Mouse (Mus musculus) hindbrain, embryonic 12.5 days (tissue): ENCODE data around the gene Blcap. TPM values are rescaled to one million over a fixed set of nuclear protein-coding genes. Genes with fewer than 3 reads are reported as not detected.

Source experiments
- ATAC-seq: fragments of 200-750 bp; cut with Nextera tagmentation; 2 replicates; pipeline ENCODE4 v1.8.0; 2017; ENCODE audit warnings: moderate TSS enrichment; ENCODE audit not compliant: low FRiP score
- H3K27ac ChIP-seq: fragments of 300-500 bp; sonication (generic); 2 replicates; pipeline ENCODE4 v1.5.1; 2016; ENCODE audit warnings: mild to moderate bottlenecking
- H3K27me3 ChIP-seq: fragments of 300-500 bp; sonication (generic); 2 replicates; pipeline ENCODE4 v1.6.1; 2016; ENCODE audit warnings: mild to moderate bottlenecking
- H3K36me3 ChIP-seq: fragments of 300-500 bp; sonication (generic); 2 replicates; pipeline ENCODE4 v1.6.1; 2016; ENCODE audit warnings: mild to moderate bottlenecking
- H3K4me1 ChIP-seq: fragments of 300-500 bp; sonication (generic); 2 replicates; pipeline ENCODE4 v1.6.1; 2016
- H3K4me2 ChIP-seq: fragments of 300-500 bp; sonication (generic); replicated peaks from 2 replicates; pipeline ENCODE4 v1.6.1; 2016; ENCODE audit warnings: mild to moderate bottlenecking
- H3K4me3 ChIP-seq: fragments of 300-500 bp; sonication (generic); 2 replicates; pipeline ENCODE4 v1.5.1; 2016; ENCODE audit warnings: mild to moderate bottlenecking
- H3K9ac ChIP-seq: fragments of 300-500 bp; sonication (generic); 2 replicates; pipeline ENCODE4 v1.6.1; 2016; ENCODE audit warnings: mild to moderate bottlenecking, moderate library complexity
- H3K9me3 ChIP-seq: fragments of 300-500 bp; sonication (generic); replicated peaks from 2 replicates; pipeline ENCODE4 v1.6.1; 2016; ENCODE audit warnings: mild to moderate bottlenecking
- WGBS: fragments of 180-500 bp; shearing (Covaris S2); methylation state at CpG from one replicate; pipeline ENCODE4 v1.1.7; 2016; 5-methylcytosine and 5-hydroxymethylcytosine counted together
- polyA plus RNA-seq: library from polyadenylated mRNA; unstranded; fragments of >200 nt; fragmentation: Nextera tagmentation; extraction: Ambion mirVana; gene quantifications from 2 replicates; pipeline ENCODE4 v1.2.1, GENCODE M21; 2016

The Blcap gene
- polyA plus RNA-seq, 1 experiment from 2014 or later, result 140 TPM

GRCm38 (mm10) chr2:157558051-157558450, 13.0 kb downstream of the Blcap start:
- H3K27ac ChIP-seq, result no peak overlapping the region
- H3K9me3 ChIP-seq, result peaks cover 38% of the 10 kb centered on the region
- peaks cover 47% of the 10 kb centered on the region for H3K4me1 ChIP-seq
- H3K27me3 ChIP-seq, result no peaks in the 10 kb centered on the region
- 71% methylated on average over 9 of the region's 9 CpGs for WGBS
- no peak for ATAC-seq
- no peak overlapping the region for H3K4me2 ChIP-seq
- H3K36me3 ChIP-seq, result peaks cover 53% of the 10 kb centered on the region
- H3K9ac ChIP-seq, result no peak overlapping the region
- H3K4me3 ChIP-seq, result no peak overlapping the region

- Histone ChIP-seq H3K4me3 (no peak overlapping the region), H3K4me1 (peaks cover 37% of the 10 kb centered on the region), H3K4me2 (no peak overlapping the region), H3K9ac (no peak overlapping the region), H3K27ac (no peak overlapping the region), H3K36me3 (peaks cover 36% of the 10 kb centered on the region), H3K27me3 (no peaks in the 10 kb centered on the region), H3K9me3 (peaks cover 25% of the 10 kb centered on the region)
- ATAC-seq, result no peak
- 70% methylated on average over 5 of the region's 5 CpGs for WGBS
Measured at GRCm38 (mm10) chr2:157556074-157556698, 14.9 kb downstream of the Blcap start.

- H3K4me1 ChIP-seq, result peaks cover 30% of the 10 kb centered on the region
- WGBS, result 68% methylated on average over 10 of the region's 10 CpGs
- H3K4me2 ChIP-seq, result no peak overlapping the region
- no peaks in the 10 kb centered on the region for H3K27me3 ChIP-seq
- peaks cover 25% of the 10 kb centered on the region for H3K36me3 ChIP-seq
- H3K27ac ChIP-seq, result no peak overlapping the region
- H3K9me3 ChIP-seq, result no peaks in the 10 kb centered on the region
- H3K4me3 ChIP-seq, result no peak overlapping the region
- no peak overlapping the region for H3K9ac ChIP-seq
- ATAC-seq, result no peak
Measured at GRCm38 (mm10) chr2:157552158-157552886, 18.8 kb downstream of the Blcap start.

DNA sequence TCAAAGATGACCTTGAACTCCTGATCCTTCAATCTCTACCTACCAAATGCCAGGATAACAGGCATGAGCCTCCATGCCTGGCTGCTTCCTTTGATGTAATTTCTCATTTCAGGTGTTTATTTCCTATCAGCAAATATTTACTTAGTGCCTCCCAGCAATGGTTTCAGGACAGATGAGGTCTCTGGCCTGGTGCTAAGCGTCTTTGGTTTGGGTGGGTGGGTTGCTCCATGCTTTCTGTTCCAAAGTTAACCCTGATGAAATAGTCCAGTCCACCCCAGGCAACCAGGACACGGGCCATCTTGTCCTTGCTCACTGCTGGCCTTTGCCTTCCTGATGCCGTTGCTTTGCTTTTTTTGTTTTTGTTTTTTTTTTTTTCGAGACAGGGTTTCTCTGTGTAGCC, 20.8 kb downstream of the Blcap start:
- H3K9me3 ChIP-seq, result no peaks in the 10 kb centered on the region
- peaks cover 17% of the 10 kb centered on the region for H3K36me3 ChIP-seq
- no peak overlapping the region for H3K27ac ChIP-seq
- H3K27me3 ChIP-seq, result no peaks in the 10 kb centered on the region
- H3K9ac ChIP-seq, result no peak overlapping the region
- WGBS, result 85% methylated on average over 4 of the region's 4 CpGs
- no peak overlapping the region for H3K4me2 ChIP-seq
- ATAC-seq, result no peak
- H3K4me1 ChIP-seq, result peaks cover 37% of the 10 kb centered on the region
- H3K4me3 ChIP-seq, result no peak overlapping the region

DNA sequence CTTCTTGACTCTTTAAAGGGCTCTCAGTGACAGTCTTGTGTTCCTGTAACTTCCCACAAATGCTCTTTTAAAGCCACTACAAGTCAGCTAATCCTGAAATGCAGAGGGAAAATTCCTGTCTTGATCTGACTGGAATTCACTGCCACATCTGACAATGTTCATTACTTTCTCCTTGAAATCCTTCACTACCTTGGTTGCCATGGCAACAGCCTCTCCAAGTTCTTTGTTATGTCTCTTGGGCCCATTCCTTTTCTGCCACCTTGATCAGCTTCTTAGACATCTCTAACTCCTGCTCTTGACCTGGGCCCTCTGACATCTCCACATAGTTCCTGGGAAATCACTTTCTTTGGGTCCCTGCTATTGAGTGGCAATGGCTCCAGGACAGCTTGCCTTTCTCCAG, 24.4 kb downstream of the Blcap start:
- ATAC-seq, result no peak
- H3K9me3 ChIP-seq, result no peaks in the 10 kb centered on the region
- H3K4me3 ChIP-seq, result no peak overlapping the region
- H3K4me2 ChIP-seq, result no peak overlapping the region
- H3K27me3 ChIP-seq, result no peaks in the 10 kb centered on the region
- peak overlapping the region; percentile 60; the same call in 1 of the 2 replicates for H3K27ac ChIP-seq
- H3K36me3 ChIP-seq, result peaks cover 17% of the 10 kb centered on the region
- peaks cover 48% of the 10 kb centered on the region for H3K4me1 ChIP-seq
- no peak overlapping the region for H3K9ac ChIP-seq

GRCm38 (mm10) chr2:157544333-157544888, 26.7 kb downstream of the Blcap start:
- H3K4me3 ChIP-seq, result no peak overlapping the region
- H3K9ac ChIP-seq, result no peak overlapping the region
- H3K4me2 ChIP-seq, result no peak overlapping the region
- WGBS, result 55% methylated on average over 9 of the region's 9 CpGs
- H3K27me3 ChIP-seq, result no peaks in the 10 kb centered on the region
- peaks cover 17% of the 10 kb centered on the region for H3K36me3 ChIP-seq
- H3K4me1 ChIP-seq, result peaks cover 68% of the 10 kb centered on the region
- no peaks in the 10 kb centered on the region for H3K9me3 ChIP-seq
- peak overlapping the region; percentile 49 for H3K27ac ChIP-seq
- ATAC-seq, result peak; percentile 42; the same call in 1 of the 2 replicates

DNA sequence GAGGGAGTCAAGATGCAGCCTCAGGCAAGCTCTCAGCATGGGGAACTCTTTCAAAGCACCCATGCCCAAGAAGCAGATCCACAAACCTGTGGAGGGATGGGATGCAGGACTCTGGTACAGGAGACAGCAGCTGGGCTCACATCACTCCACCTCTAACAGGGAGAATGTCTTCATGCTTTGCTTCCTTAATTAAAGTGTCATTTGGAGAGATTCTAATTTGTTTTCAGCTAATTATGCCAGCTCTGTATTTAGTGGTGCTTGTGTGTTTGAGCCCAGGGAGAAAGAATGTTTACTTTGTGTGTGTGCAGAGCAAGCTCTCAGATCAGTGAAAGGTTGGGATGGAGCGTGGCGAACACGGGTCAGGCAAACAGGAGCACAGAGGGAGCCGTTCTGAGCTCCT, 28.7 kb downstream of the Blcap start:
- H3K4me1 ChIP-seq, result peaks cover 67% of the 10 kb centered on the region
- H3K9me3 ChIP-seq, result no peaks in the 10 kb centered on the region
- 48% methylated on average over 4 of the region's 4 CpGs for WGBS
- H3K4me2 ChIP-seq, result no peak overlapping the region
- ATAC-seq, result no peak
- H3K36me3 ChIP-seq, result peaks cover 4% of the 10 kb centered on the region
- H3K27me3 ChIP-seq, result peaks cover 2% of the 10 kb centered on the region; the same call in 1 of the 2 replicates
- H3K27ac ChIP-seq, result peak overlapping the region; percentile 71
- H3K4me3 ChIP-seq, result no peak overlapping the region
- H3K9ac ChIP-seq, result no peak overlapping the region

- H3K4me2 ChIP-seq, result no peak overlapping the region
- H3K4me1 ChIP-seq, result peaks cover 68% of the 10 kb centered on the region
- peaks cover 4% of the 10 kb centered on the region; the same call in 1 of the 2 replicates for H3K27me3 ChIP-seq
- H3K9ac ChIP-seq, result no peak overlapping the region
- no peak for ATAC-seq
- no peaks in the 10 kb centered on the region for H3K9me3 ChIP-seq
- H3K27ac ChIP-seq, result peak overlapping the region; percentile 71
- no peak overlapping the region for H3K4me3 ChIP-seq
- WGBS, result 37% methylated on average over 8 of the region's 8 CpGs
- H3K36me3 ChIP-seq, result no peaks in the 10 kb centered on the region; the same call in 1 of the 2 replicates
Measured at GRCm38 (mm10) chr2:157541631-157542030, 29.4 kb downstream of the Blcap start.

GRCm38 (mm10) chr2:157540953-157541569, 30.0 kb downstream of the Blcap start:
- peaks cover 68% of the 10 kb centered on the region for H3K4me1 ChIP-seq
- 0 out of 2 replicates have a peak, but pooled peaks have one; percentile 17 for ATAC-seq
- H3K9me3 ChIP-seq, result no peaks in the 10 kb centered on the region
- H3K4me3 ChIP-seq, result no peak overlapping the region
- H3K9ac ChIP-seq, result peak overlapping the region; percentile 35; the same call in 1 of the 2 replicates
- peak overlapping the region; percentile 73 for H3K27ac ChIP-seq
- no peaks in the 10 kb centered on the region; the same call in 1 of the 2 replicates for H3K36me3 ChIP-seq
- peaks cover 4% of the 10 kb centered on the region; the same call in 1 of the 2 replicates for H3K27me3 ChIP-seq
- peak overlapping the region; percentile 20; the same call in 1 of the 2 replicates for H3K4me2 ChIP-seq
- 35% methylated on average over 8 of the region's 9 CpGs for WGBS

DNA sequence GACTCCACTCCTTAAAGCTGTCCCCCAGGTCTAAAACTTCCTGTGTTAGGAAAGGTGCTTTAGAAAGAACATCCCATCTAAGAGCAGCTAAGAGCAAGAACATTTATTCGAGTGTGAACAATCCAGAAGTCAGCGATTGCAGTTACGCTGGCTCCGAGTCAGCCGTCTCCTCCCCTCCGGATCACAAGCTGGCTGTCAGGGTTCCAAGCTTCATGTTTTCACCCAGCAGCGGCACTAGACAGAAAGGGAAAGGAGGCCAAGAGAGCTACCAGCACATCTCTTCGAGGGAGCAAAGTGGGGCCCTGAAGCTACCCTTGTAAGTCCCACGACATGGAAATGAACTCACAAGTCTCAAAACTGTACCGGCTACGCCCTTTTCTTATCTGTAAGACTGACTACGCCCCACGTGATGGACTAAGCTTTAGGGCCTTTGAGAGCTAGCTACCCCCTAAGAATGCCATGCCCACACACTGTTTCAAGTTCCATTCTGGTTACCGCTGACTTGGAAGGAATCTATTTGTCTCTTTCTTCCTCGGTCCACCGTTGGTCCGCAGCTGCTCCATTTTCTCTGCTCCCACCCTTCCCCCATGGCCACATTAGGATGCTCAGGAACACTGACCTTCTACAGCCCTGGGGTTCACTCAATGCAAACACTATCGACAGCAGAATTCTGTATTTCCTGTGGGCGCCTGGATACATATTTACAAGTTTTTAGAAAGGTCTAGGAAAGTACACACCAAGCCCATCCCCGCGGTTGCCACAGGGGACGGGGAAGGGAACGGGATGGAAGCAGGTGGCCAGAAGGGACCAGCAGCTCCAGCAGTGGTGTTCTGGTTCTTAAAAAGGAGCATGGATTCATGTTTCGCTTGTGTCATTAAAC, 30.8 kb downstream of the Blcap start:
- no peaks in the 10 kb centered on the region for H3K9me3 ChIP-seq
- peak overlapping the region; percentile 20; the same call in 1 of the 2 replicates for H3K4me2 ChIP-seq
- H3K27me3 ChIP-seq, result peaks cover 4% of the 10 kb centered on the region; the same call in 1 of the 2 replicates
- peak; percentile 27; the same call in 1 of the 2 replicates for ATAC-seq
- 47% methylated on average over 24 of the region's 24 CpGs for WGBS
- H3K27ac ChIP-seq, result peak overlapping the region; percentile 73
- H3K4me1 ChIP-seq, result peaks cover 60% of the 10 kb centered on the region
- no peaks in the 10 kb centered on the region; the same call in 1 of the 2 replicates for H3K36me3 ChIP-seq
- H3K9ac ChIP-seq, result no peak overlapping the region
- no peak overlapping the region for H3K4me3 ChIP-seq

DNA sequence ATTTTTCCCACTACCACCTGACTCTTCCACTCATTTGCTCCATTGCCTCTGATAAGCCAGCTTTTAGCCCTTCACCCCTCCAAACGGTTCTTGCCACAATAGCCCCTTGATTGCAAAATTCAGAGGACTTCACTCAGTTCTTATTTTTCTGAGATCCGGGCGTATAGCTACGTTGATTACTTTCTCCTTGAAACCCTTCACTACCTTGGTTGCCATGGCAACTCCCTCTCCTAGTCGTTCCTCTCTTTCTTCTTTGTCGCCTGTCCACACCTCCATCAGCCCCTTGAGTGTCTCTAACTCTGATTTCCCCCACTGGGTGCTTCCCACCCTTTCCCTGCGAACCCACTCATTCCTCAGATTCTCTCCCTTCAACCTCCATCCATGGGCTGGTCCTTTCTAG, 34.0 kb downstream of the Blcap start:
- Histone ChIP-seq H3K4me2 (no peak overlapping the region), H3K9me3 (no peaks in the 10 kb centered on the region), H3K4me1 (peaks cover 53% of the 10 kb centered on the region), H3K9ac (no peak overlapping the region), H3K27me3 (peaks cover 4% of the 10 kb centered on the region; the same call in 1 of the 2 replicates), H3K36me3 (no peaks in the 10 kb centered on the region), H3K4me3 (no peak overlapping the region), H3K27ac (peak overlapping the region; percentile 73)
- no peak for ATAC-seq
- 20% methylated on average over 7 of the region's 7 CpGs for WGBS
